Mouse (Mus musculus) adrenal gland, adult 18-20 months (tissue): ENCODE data around the gene Trp53bp2. TPM values are rescaled to one million over a fixed set of nuclear protein-coding genes. Genes with fewer than 3 reads are reported as not detected.

Source experiments
- DNase-seq, 2 experiments: peaks; one replicate each; pipeline ENCODE4 v3.0.0; 2021 to 2022; ENCODE audit warnings: low spot score in 2 of 2
- total RNA-seq, 2 experiments: library from RNA; stranded (reverse); gene quantifications; 1 replicate in 1 of 2; 2 replicates in 1 of 2; pipeline ENCODE4 v1.2.3; 2021

Gene Trp53bp2
- total RNA-seq, 2 experiments from 2014 or later = 17.5 to 20.2 TPM

- DNase-seq = no peak
These were observed 5.9 kb upstream of the Trp53bp2 start for GRCm38 (mm10) chr1:182403076-182403475.

GRCm38 (mm10) chr1:182406621-182407020 lies 2.4 kb upstream of the Trp53bp2 start:
- DNase-seq = no peak

GRCm38 (mm10) chr1:182408243-182408642 lies 729 bp upstream of the Trp53bp2 start:
- no peak for DNase-seq

- DNase-seq = peak in 1 of 2 experiments; percentile 41
These were observed 615 bp downstream of the Trp53bp2 start for GRCm38 (mm10) chr1:182409401-182410173.

GRCm38 (mm10) chr1:182412586-182413270 lies 3.8 kb downstream of the Trp53bp2 start:
- DNase-seq = no peak

- DNase-seq = no peak
These were observed 10.5 kb downstream of the Trp53bp2 start for GRCm38 (mm10) chr1:182419481-182419880.

GRCm38 (mm10) chr1:182424274-182424673 lies 15.3 kb downstream of the Trp53bp2 start:
- DNase-seq = no peak

- DNase-seq = no peak
These were observed 16.2 kb downstream of the Trp53bp2 start for GRCm38 (mm10) chr1:182425176-182425575.

GRCm38 (mm10) chr1:182426444-182426843 lies 17.5 kb downstream of the Trp53bp2 start:
- DNase-seq = no peak

- DNase-seq = peak in 1 of 2 experiments; percentile 15
These were observed 18.5 kb downstream of the Trp53bp2 start for GRCm38 (mm10) chr1:182427426-182427825.

GRCm38 (mm10) chr1:182429826-182430225 lies 20.9 kb downstream of the Trp53bp2 start:
- no peak for DNase-seq

GRCm38 (mm10) chr1:182430676-182431075 lies 21.7 kb downstream of the Trp53bp2 start:
- no peak for DNase-seq

- no peak for DNase-seq
These were observed 23.1 kb downstream of the Trp53bp2 start for GRCm38 (mm10) chr1:182432059-182432458.

GRCm38 (mm10) chr1:182436746-182437145 lies 27.8 kb downstream of the Trp53bp2 start:
- DNase-seq = no peak

GRCm38 (mm10) chr1:182439546-182440222 lies 30.7 kb downstream of the Trp53bp2 start:
- DNase-seq = peak; percentile 22 to 55

GRCm38 (mm10) chr1:182441791-182442473 lies 33.0 kb downstream of the Trp53bp2 start:
- no peak for DNase-seq

GRCm38 (mm10) chr1:182444116-182444515 lies 35.1 kb downstream of the Trp53bp2 start:
- no peak for DNase-seq

- no peak for DNase-seq
These were observed 39.5 kb downstream of the Trp53bp2 start for GRCm38 (mm10) chr1:182448276-182449035.

- no peak for DNase-seq
These were observed 43.5 kb downstream of the Trp53bp2 start for GRCm38 (mm10) chr1:182452473-182452872.

- no peak for DNase-seq
These were observed 46.1 kb downstream of the Trp53bp2 start for GRCm38 (mm10) chr1:182455080-182455479.
